Comparison of ENCODE assay signal across 36 mouse cellular contexts in genomic region chr11:101351100-101351720, GRCm38 (mm10). TPM values are rescaled to one million over a fixed set of nuclear protein-coding genes. Genes with fewer than 3 reads are reported as not detected.
DNase-seq lines count a peak whose midpoint lies in the region; ATAC-seq and TF ChIP-seq lines count a peak whose summit lies in the region.
"Had no signal": no experiment of that assay in that cellular context is flagged by ENCODE, and none has a peak within 500 bp of the region (broad histone marks: within the 10 kb centered on the region; RNA-seq: fewer than 3 reads in every experiment).

No protein-coding gene starts in this region.

- no peak for TF ChIP-seq CTCF in kidney, adult 2 months (conservative IDR thresholded peaks at IDR 0.05; ENCODE audit: insufficient read depth, insufficient read length, low read depth, low read length)
- TF ChIP-seq CTCF in small intestine, adult 2 months (IDR thresholded peaks at IDR 0.05; ENCODE audit: extremely low read depth, insufficient read length, insufficient replicate concordance, low read depth, low read length) = no peak

- H3K4me1 ChIP-seq in kidney, adult 2 months (ENCODE audit: control insufficient read depth, insufficient read depth, low read length) = peaks cover 28% of the 10 kb centered on the region
- H3K4me1 ChIP-seq in midbrain, embryonic 11.5 days (ENCODE audit: control insufficient read depth, insufficient read depth, low read length) = no peaks in the 10 kb centered on the region
- no peaks in the 10 kb centered on the region for H3K4me1 ChIP-seq in midbrain, embryonic 15.5 days
- H3K4me1 ChIP-seq in small intestine, adult 2 months (ENCODE audit: control insufficient read depth, insufficient read depth, insufficient read length, low read length) = peaks cover 17% of the 10 kb centered on the region
- H3K4me1 ChIP-seq: heart, embryonic 15.5 days; midbrain, embryonic 12.5 days; neural tube, embryonic 13.5 days had no signal

- no peaks in the 10 kb centered on the region for H3K36me3 ChIP-seq in kidney, adult 2 months (ENCODE audit: control insufficient read depth, insufficient read depth, low read length)
- H3K36me3 ChIP-seq in midbrain, embryonic 11.5 days (ENCODE audit: control insufficient read depth, insufficient read depth, low read length) = no peaks in the 10 kb centered on the region
- no peaks in the 10 kb centered on the region for H3K36me3 ChIP-seq in midbrain, embryonic 15.5 days (replicated peaks)
- H3K36me3 ChIP-seq in small intestine, adult 2 months (ENCODE audit: control insufficient read depth, insufficient read depth, low read length) = no peaks in the 10 kb centered on the region
- H3K36me3 ChIP-seq: heart, embryonic 15.5 days; limb, embryonic 12.5 days; liver, embryonic 12.5 days; midbrain, embryonic 12.5 days; neural tube, embryonic 13.5 days had no signal

- no peak overlapping the region for H3K4me2 ChIP-seq in midbrain, embryonic 11.5 days
- H3K4me2 ChIP-seq in midbrain, embryonic 15.5 days = no peak overlapping the region
- H3K4me2 ChIP-seq: heart, embryonic 15.5 days; limb, embryonic 12.5 days; liver, embryonic 12.5 days; midbrain, embryonic 12.5 days; neural tube, embryonic 13.5 days had no signal

- H3K9me3 ChIP-seq in midbrain, embryonic 11.5 days (ENCODE audit: control insufficient read depth, low read length) = no peaks in the 10 kb centered on the region
- no peaks in the 10 kb centered on the region for H3K9me3 ChIP-seq in midbrain, embryonic 15.5 days
- H3K9me3 ChIP-seq: heart, embryonic 15.5 days; liver, embryonic 12.5 days; midbrain, embryonic 12.5 days; neural tube, embryonic 13.5 days had no signal

- WGBS in kidney, adult 2 months = 48% methylated on average over 11 of the region's 11 CpGs
- WGBS in midbrain, embryonic 11.5 days = 47% methylated on average over 11 of the region's 11 CpGs
- 54% methylated on average over 11 of the region's 11 CpGs for WGBS in midbrain, embryonic 15.5 days
- 26% methylated on average over 11 of the region's 11 CpGs for WGBS in small intestine, adult 2 months

- H3K27ac ChIP-seq in kidney, adult 2 months (ENCODE audit: insufficient read depth, low read depth, low read length) = peak overlapping the region; percentile 76
- H3K27ac ChIP-seq in midbrain, embryonic 11.5 days (ENCODE audit: low read depth, low read length) = no peak overlapping the region
- H3K27ac ChIP-seq in midbrain, embryonic 15.5 days = no peak overlapping the region
- peak overlapping the region; percentile 78 for H3K27ac ChIP-seq in small intestine, adult 2 months (ENCODE audit: insufficient read depth, low read depth, low read length)
- H3K27ac ChIP-seq: heart, embryonic 15.5 days; layer of hippocampus, adult 2 months; left cerebral cortex, adult 2 months; limb, embryonic 12.5 days; liver, embryonic 12.5 days; midbrain, embryonic 12.5 days; neural tube, embryonic 13.5 days had no signal

- DNase-seq in adrenal gland, postnatal 14 days = peak; percentile 49
- no peak for DNase-seq in adrenal gland, adult 18-20 months (ENCODE audit: low spot score in 2 of 2)
- DNase-seq in kidney, adult 2 months = no peak
- DNase-seq in kidney, adult 11 months = no peak
- DNase-seq in midbrain, embryonic 11.5 days (ENCODE audit: low spot score, missing footprints) = peak; percentile 72
- DNase-seq in urinary bladder, postnatal 25 days (ENCODE audit: low spot score) = no peak
- DNase-seq: cerebellum, adult 2 months; cerebellum, postnatal 14 days; gastrocnemius, postnatal 25 days; liver, postnatal 0 days; lung, postnatal 36 days; right cerebral cortex, adult 18-20 months; thymus, adult 2 months; thymus, postnatal 36 days had no signal

- TF ChIP-seq POLR2A in kidney, adult 2 months (IDR thresholded peaks at IDR 0.05; ENCODE audit: low read depth, low read length) = no peak
- no peak for TF ChIP-seq POLR2A in small intestine, adult 2 months (IDR thresholded peaks at IDR 0.05; ENCODE audit: low read depth, low read length)

- H3K4me3 ChIP-seq in kidney, adult 2 months (ENCODE audit: insufficient read depth, low read depth, low read length) = no peak overlapping the region
- no peak overlapping the region for H3K4me3 ChIP-seq in midbrain, embryonic 11.5 days (ENCODE audit: low read depth, low read length)
- no peak overlapping the region for H3K4me3 ChIP-seq in midbrain, embryonic 15.5 days
- H3K4me3 ChIP-seq in small intestine, adult 2 months (ENCODE audit: low read depth, low read length) = no peak overlapping the region
- H3K4me3 ChIP-seq: heart, embryonic 15.5 days; layer of hippocampus, adult 2 months; left cerebral cortex, adult 2 months; limb, embryonic 12.5 days; liver, embryonic 12.5 days; midbrain, embryonic 12.5 days; neural tube, embryonic 13.5 days had no signal

- no peak overlapping the region for H3K9ac ChIP-seq in midbrain, embryonic 11.5 days (ENCODE audit: low read length)
- H3K9ac ChIP-seq in midbrain, embryonic 15.5 days = no peak overlapping the region
- H3K9ac ChIP-seq: heart, embryonic 15.5 days; limb, embryonic 12.5 days; liver, embryonic 12.5 days; liver, postnatal 0 days; midbrain, embryonic 12.5 days; neural tube, embryonic 13.5 days had no signal

- no peaks in the 10 kb centered on the region for H3K27me3 ChIP-seq in kidney, adult 2 months (replicated peaks; ENCODE audit: control insufficient read depth, insufficient read depth, low read length)
- no peaks in the 10 kb centered on the region for H3K27me3 ChIP-seq in midbrain, embryonic 11.5 days (ENCODE audit: control insufficient read depth, insufficient read depth, low read length)
- no peaks in the 10 kb centered on the region for H3K27me3 ChIP-seq in midbrain, embryonic 15.5 days (replicated peaks)
- no peaks in the 10 kb centered on the region for H3K27me3 ChIP-seq in small intestine, adult 2 months (ENCODE audit: control insufficient read depth, insufficient read depth, low read length)
- H3K27me3 ChIP-seq: heart, embryonic 15.5 days; limb, embryonic 12.5 days; midbrain, embryonic 12.5 days; neural tube, embryonic 13.5 days had no signal

- no peak for ATAC-seq in midbrain, embryonic 11.5 days (ENCODE audit: low FRiP score)
- no peak for ATAC-seq in midbrain, embryonic 15.5 days (replicated peaks)
- ATAC-seq: forebrain, embryonic 14.5 days; hindbrain, embryonic 16.5 days; liver, embryonic 12.5 days; Patski had no signal

RNA-seq across cellular contexts. Expression of gene G6pc, which starts 16.2 kb away (rescaled TPM):
- 8.4 and 26.4 TPM in 2 replicates for total RNA-seq in adrenal gland, postnatal 14 days (2021)
- total RNA-seq in adrenal gland, adult 18-20 months (2021) = 10 to 100 TPM; 13.0 to 27.5 TPM
- 322 and 349 TPM in 2 replicates for polyA plus RNA-seq in kidney, adult 2 months (2012; rRNA removed)
- polyA plus RNA-seq in midbrain, embryonic 11.5 days (2014; fragmentation: Nextera tagmentation; extraction: Ambion mirVana) = not detected in 2 replicates
- not detected in 2 replicates for polyA plus RNA-seq in midbrain, embryonic 15.5 days (2015; fragmentation: Nextera tagmentation; extraction: Ambion mirVana)
- 8.8 and 9.7 TPM in 2 replicates for polyA plus RNA-seq in small intestine, adult 2 months (2012; rRNA removed)
- total RNA-seq: gastrocnemius, adult 18-20 months; gastrocnemius, postnatal 25 days; heart, adult 8-10 months; heart, postnatal 25 days; layer of hippocampus, adult 2 months; left cerebral cortex, adult 2 months; megakaryocyte, adult 5-6 weeks; MEL had no signal
- polyA plus RNA-seq: brain, embryonic 14.5 days; cerebellum, adult 2 months; cortical plate, adult 2 months; forebrain, embryonic 14.5 days; heart, embryonic 15.5 days; hindbrain, embryonic 11.5 days; hindbrain, embryonic 16.5 days; intestine, embryonic 14.5 days; limb, embryonic 12.5 days; liver, embryonic 12.5 days; lung, embryonic 16.5 days; midbrain, embryonic 12.5 days; neural tube, embryonic 13.5 days; Patski had no signal

RNA-seq across cellular contexts. Expression of gene Aoc3, which starts 20.8 kb away (rescaled TPM):
- total RNA-seq in adrenal gland, postnatal 14 days (2021) = 125 and 168 TPM in 2 replicates
- total RNA-seq in adrenal gland, adult 18-20 months (2021) = 100 to 1,000 TPM in 1 of 2 experiments, 10 to 100 TPM in 1; 40.0 to 124 TPM
- polyA plus RNA-seq in kidney, adult 2 months (2012; rRNA removed) = 12.5 and 14.8 TPM in 2 replicates
- not detected in 2 replicates for polyA plus RNA-seq in midbrain, embryonic 11.5 days (2014; fragmentation: Nextera tagmentation; extraction: Ambion mirVana)
- polyA plus RNA-seq in midbrain, embryonic 15.5 days (2015; fragmentation: Nextera tagmentation; extraction: Ambion mirVana) = 0.06 TPM in 1 of 2 replicates, not detected in the other
- polyA plus RNA-seq in small intestine, adult 2 months (2012; rRNA removed) = 6.6 and 8.9 TPM in 2 replicates
- total RNA-seq: megakaryocyte, adult 5-6 weeks had no signal
- polyA plus RNA-seq: hindbrain, embryonic 11.5 days; midbrain, embryonic 12.5 days; neural tube, embryonic 13.5 days had no signal

RNA-seq across cellular contexts. Expression of gene Aoc2, which starts 26.3 kb away (rescaled TPM):
- total RNA-seq in adrenal gland, postnatal 14 days (2021) = 7.3 and 10.2 TPM in 2 replicates
- 1 to 10 TPM; 6.0 to 7.0 TPM for total RNA-seq in adrenal gland, adult 18-20 months (2021)
- polyA plus RNA-seq in kidney, adult 2 months (2012; rRNA removed) = 2.6 and 3.1 TPM in 2 replicates
- polyA plus RNA-seq in midbrain, embryonic 11.5 days (2014; fragmentation: Nextera tagmentation; extraction: Ambion mirVana) = 1.3 and 1.4 TPM in 2 replicates
- 2.2 and 2.9 TPM in 2 replicates for polyA plus RNA-seq in midbrain, embryonic 15.5 days (2015; fragmentation: Nextera tagmentation; extraction: Ambion mirVana)
- 2.7 and 5.9 TPM in 2 replicates for polyA plus RNA-seq in small intestine, adult 2 months (2012; rRNA removed)

RNA-seq across cellular contexts. Expression of gene Psme3, which starts 35.2 kb away (rescaled TPM):
- 148 and 152 TPM in 2 replicates for total RNA-seq in adrenal gland, postnatal 14 days (2021)
- 100 to 1,000 TPM; 139 to 164 TPM for total RNA-seq in adrenal gland, adult 18-20 months (2021)
- 61.6 and 75.5 TPM in 2 replicates for polyA plus RNA-seq in kidney, adult 2 months (2012; rRNA removed)
- polyA plus RNA-seq in midbrain, embryonic 11.5 days (2014; fragmentation: Nextera tagmentation; extraction: Ambion mirVana) = 146 and 154 TPM in 2 replicates
- polyA plus RNA-seq in midbrain, embryonic 15.5 days (2015; fragmentation: Nextera tagmentation; extraction: Ambion mirVana) = 115 and 120 TPM in 2 replicates
- 19.9 and 36.7 TPM in 2 replicates for polyA plus RNA-seq in small intestine, adult 2 months (2012; rRNA removed)

RNA-seq across cellular contexts. Expression of gene Becn1, which starts 49.1 kb away (rescaled TPM):
- total RNA-seq in adrenal gland, postnatal 14 days (2021) = 135 and 147 TPM in 2 replicates
- total RNA-seq in adrenal gland, adult 18-20 months (2021) = 100 to 1,000 TPM; 151 to 161 TPM
- 61.9 and 89.5 TPM in 2 replicates for polyA plus RNA-seq in kidney, adult 2 months (2012; rRNA removed)
- 163 and 179 TPM in 2 replicates for polyA plus RNA-seq in midbrain, embryonic 11.5 days (2014; fragmentation: Nextera tagmentation; extraction: Ambion mirVana)
- polyA plus RNA-seq in midbrain, embryonic 15.5 days (2015; fragmentation: Nextera tagmentation; extraction: Ambion mirVana) = 183 and 186 TPM in 2 replicates
- 157 and 163 TPM in 2 replicates for polyA plus RNA-seq in small intestine, adult 2 months (2012; rRNA removed)

Comparison
In these comparisons a context has a peak if more than half of its experiments do, and no peak if none do; other contexts are left out.
1. DNase-seq: peak in adrenal gland, postnatal 14 days (single experiment) and midbrain, embryonic 11.5 days (single experiment); none in adrenal gland, adult 18-20 months (0 of 2), kidney, adult 2 months (single experiment), kidney, adult 11 months (single experiment) and urinary bladder, postnatal 25 days (single experiment).
2. H3K27ac ChIP-seq: peak in kidney, adult 2 months (single experiment) and small intestine, adult 2 months (single experiment); none in midbrain, embryonic 11.5 days (single experiment) and midbrain, embryonic 15.5 days (single experiment).
3. RNA of gene G6pc, which starts 16.2 kb away (polyA plus RNA-seq): 322 to 349 TPM in kidney, adult 2 months; 8.8 to 9.7 TPM in small intestine, adult 2 months, not detected in midbrain, embryonic 11.5 days and not detected in midbrain, embryonic 15.5 days; every median in the first group is over 10 times any median in the second.